Mouse (Mus musculus): ENCODE results near the gene Szt2. TPM values are rescaled to one million over a fixed set of nuclear protein-coding genes. Genes with fewer than 3 reads are reported as not detected.

Szt2 gene
- polyA plus RNA-seq, 1 experiment, result 47.0 TPM

- TF ChIP-seq CTCF (IDR thresholded peaks at IDR 0.05; ENCODE audit: extremely low read depth, insufficient read depth, insufficient read length, insufficient replicate concordance) (no peak), POLR2A (IDR thresholded peaks at IDR 0.05; ENCODE audit: low read depth, low read length) (no peak)
- no peak overlapping the region for H3K4me3 ChIP-seq (ENCODE audit: extremely low read depth, insufficient read depth, insufficient read length)
- DNase-seq (ENCODE audit: low read depth in 1 of 2, low spot score in 2 of 2), result no peak
- peaks cover 6% of the 10 kb centered on the region for H3K36me3 ChIP-seq (ENCODE audit: control insufficient read depth, insufficient read depth, low read length)
- H3K27ac ChIP-seq (ENCODE audit: insufficient read depth, low read length), result no peak overlapping the region
- peaks cover 11% of the 10 kb centered on the region for H3K4me1 ChIP-seq (ENCODE audit: control insufficient read depth, insufficient read depth, insufficient read length)
- H3K27me3 ChIP-seq (ENCODE audit: control insufficient read depth, insufficient read depth, low read length), result no peaks in the 10 kb centered on the region
- whole genome bisulfite sequencing, result 95% methylated on average over 1 of the region's 1 CpGs
These were observed 16.3 kb upstream of the Szt2 start for GRCm38 (mm10) chr4:118425374-118425773.

- H3K4me1 ChIP-seq (ENCODE audit: control insufficient read depth, insufficient read depth, insufficient read length), result peaks cover 11% of the 10 kb centered on the region
- WGBS, result 84% methylated on average over 4 of the region's 4 CpGs
- H3K27me3 ChIP-seq (ENCODE audit: control insufficient read depth, insufficient read depth, low read length), result no peaks in the 10 kb centered on the region
- H3K4me3 ChIP-seq (ENCODE audit: extremely low read depth, insufficient read depth, insufficient read length), result no peak overlapping the region
- H3K27ac ChIP-seq (ENCODE audit: insufficient read depth, low read length), result no peak overlapping the region
- TF ChIP-seq POLR2A (IDR thresholded peaks at IDR 0.05; ENCODE audit: low read depth, low read length) (no peak), CTCF (IDR thresholded peaks at IDR 0.05; ENCODE audit: extremely low read depth, insufficient read depth, insufficient read length, insufficient replicate concordance) (no peak)
- peaks cover 7% of the 10 kb centered on the region for H3K36me3 ChIP-seq (ENCODE audit: control insufficient read depth, insufficient read depth, low read length)
- no peak for DNase-seq (ENCODE audit: low read depth in 1 of 2, low spot score in 2 of 2)
These were observed 15.6 kb upstream of the Szt2 start for GRCm38 (mm10) chr4:118424541-118425160.

GRCm38 (mm10) chr4:118421384-118421783, 12.3 kb upstream of the Szt2 start:
- Histone ChIP-seq H3K4me1 (ENCODE audit: control insufficient read depth, insufficient read depth, insufficient read length) (no peaks in the 10 kb centered on the region), H3K4me3 (ENCODE audit: extremely low read depth, insufficient read depth, insufficient read length) (no peak overlapping the region), H3K27me3 (ENCODE audit: control insufficient read depth, insufficient read depth, low read length) (no peaks in the 10 kb centered on the region), H3K36me3 (ENCODE audit: control insufficient read depth, insufficient read depth, low read length) (peaks cover 19% of the 10 kb centered on the region), H3K27ac (ENCODE audit: insufficient read depth, low read length) (no peak overlapping the region)
- WGBS, result 100% methylated on average over 3 of the region's 3 CpGs
- DNase-seq (ENCODE audit: low read depth in 1 of 2, low spot score in 2 of 2), result no peak
- TF ChIP-seq POLR2A (IDR thresholded peaks at IDR 0.05; ENCODE audit: low read depth, low read length), result no peak
- no peak for TF ChIP-seq CTCF (IDR thresholded peaks at IDR 0.05; ENCODE audit: extremely low read depth, insufficient read depth, insufficient read length, insufficient replicate concordance)

GRCm38 (mm10) chr4:118417112-118417797, 8.2 kb upstream of the Szt2 start:
- no peaks in the 10 kb centered on the region for H3K27me3 ChIP-seq (ENCODE audit: control insufficient read depth, insufficient read depth, low read length)
- H3K27ac ChIP-seq (ENCODE audit: insufficient read depth, low read length), result no peak overlapping the region
- DNase-seq (ENCODE audit: low read depth in 1 of 2, low spot score in 2 of 2), result no peak
- TF ChIP-seq POLR2A (IDR thresholded peaks at IDR 0.05; ENCODE audit: low read depth, low read length) (no peak), CTCF (IDR thresholded peaks at IDR 0.05; ENCODE audit: extremely low read depth, insufficient read depth, insufficient read length, insufficient replicate concordance) (no peak)
- peaks cover 46% of the 10 kb centered on the region for H3K36me3 ChIP-seq (ENCODE audit: control insufficient read depth, insufficient read depth, low read length)
- H3K4me3 ChIP-seq (ENCODE audit: extremely low read depth, insufficient read depth, insufficient read length), result no peak overlapping the region
- 80% methylated on average over 13 of the region's 13 CpGs for WGBS
- H3K4me1 ChIP-seq (ENCODE audit: control insufficient read depth, insufficient read depth, insufficient read length), result no peaks in the 10 kb centered on the region

- no peak for TF ChIP-seq CTCF (IDR thresholded peaks at IDR 0.05; ENCODE audit: extremely low read depth, insufficient read depth, insufficient read length, insufficient replicate concordance)
- TF ChIP-seq POLR2A (IDR thresholded peaks at IDR 0.05; ENCODE audit: low read depth, low read length), result no peak
- Histone ChIP-seq H3K4me3 (ENCODE audit: extremely low read depth, insufficient read depth, insufficient read length) (no peak overlapping the region), H3K27ac (ENCODE audit: insufficient read depth, low read length) (no peak overlapping the region), H3K36me3 (ENCODE audit: control insufficient read depth, insufficient read depth, low read length) (peaks cover 46% of the 10 kb centered on the region), H3K4me1 (ENCODE audit: control insufficient read depth, insufficient read depth, insufficient read length) (no peaks in the 10 kb centered on the region), H3K27me3 (ENCODE audit: control insufficient read depth, insufficient read depth, low read length) (no peaks in the 10 kb centered on the region)
- WGBS, result 94% methylated on average over 5 of the region's 5 CpGs
- no peak for DNase-seq (ENCODE audit: low read depth in 1 of 2, low spot score in 2 of 2)
These were observed 7.3 kb upstream of the Szt2 start for GRCm38 (mm10) chr4:118416329-118416728.

GRCm38 (mm10) chr4:118415779-118416178, 6.7 kb upstream of the Szt2 start:
- DNase-seq (ENCODE audit: low read depth in 1 of 2, low spot score in 2 of 2), result no peak
- no peaks in the 10 kb centered on the region for H3K27me3 ChIP-seq (ENCODE audit: control insufficient read depth, insufficient read depth, low read length)
- peaks cover 46% of the 10 kb centered on the region for H3K36me3 ChIP-seq (ENCODE audit: control insufficient read depth, insufficient read depth, low read length)
- no peak overlapping the region for H3K4me3 ChIP-seq (ENCODE audit: extremely low read depth, insufficient read depth, insufficient read length)
- TF ChIP-seq CTCF (IDR thresholded peaks at IDR 0.05; ENCODE audit: extremely low read depth, insufficient read depth, insufficient read length, insufficient replicate concordance) (no peak), POLR2A (IDR thresholded peaks at IDR 0.05; ENCODE audit: low read depth, low read length) (no peak)
- WGBS, result 90% methylated on average over 2 of the region's 2 CpGs
- no peaks in the 10 kb centered on the region for H3K4me1 ChIP-seq (ENCODE audit: control insufficient read depth, insufficient read depth, insufficient read length)
- no peak overlapping the region for H3K27ac ChIP-seq (ENCODE audit: insufficient read depth, low read length)

- H3K36me3 ChIP-seq (ENCODE audit: control insufficient read depth, insufficient read depth, low read length), result peaks cover 42% of the 10 kb centered on the region
- TF ChIP-seq POLR2A (IDR thresholded peaks at IDR 0.05; ENCODE audit: low read depth, low read length) (no peak), CTCF (IDR thresholded peaks at IDR 0.05; ENCODE audit: extremely low read depth, insufficient read depth, insufficient read length, insufficient replicate concordance) (no peak)
These were observed 4.5 kb upstream of the Szt2 start for GRCm38 (mm10) chr4:118413553-118413952.

More at GRCm38 (mm10) chr4:118413553-118413952, 4.5 kb upstream of the Szt2 start:
- WGBS, result 92% methylated on average over 5 of the region's 5 CpGs
- H3K4me1 ChIP-seq (ENCODE audit: control insufficient read depth, insufficient read depth, insufficient read length), result peaks cover 5% of the 10 kb centered on the region; the same call in 1 of the 2 replicates
- H3K27ac ChIP-seq (ENCODE audit: insufficient read depth, low read length), result no peak overlapping the region
- no peak for DNase-seq (ENCODE audit: low read depth in 1 of 2, low spot score in 2 of 2)
- no peaks in the 10 kb centered on the region for H3K27me3 ChIP-seq (ENCODE audit: control insufficient read depth, insufficient read depth, low read length)
- no peak overlapping the region for H3K4me3 ChIP-seq (ENCODE audit: extremely low read depth, insufficient read depth, insufficient read length)

Measured in spleen, adult 2 months (tissue).